ENCODE assay signal across 10 mouse cellular contexts in the genomic region with DNA sequence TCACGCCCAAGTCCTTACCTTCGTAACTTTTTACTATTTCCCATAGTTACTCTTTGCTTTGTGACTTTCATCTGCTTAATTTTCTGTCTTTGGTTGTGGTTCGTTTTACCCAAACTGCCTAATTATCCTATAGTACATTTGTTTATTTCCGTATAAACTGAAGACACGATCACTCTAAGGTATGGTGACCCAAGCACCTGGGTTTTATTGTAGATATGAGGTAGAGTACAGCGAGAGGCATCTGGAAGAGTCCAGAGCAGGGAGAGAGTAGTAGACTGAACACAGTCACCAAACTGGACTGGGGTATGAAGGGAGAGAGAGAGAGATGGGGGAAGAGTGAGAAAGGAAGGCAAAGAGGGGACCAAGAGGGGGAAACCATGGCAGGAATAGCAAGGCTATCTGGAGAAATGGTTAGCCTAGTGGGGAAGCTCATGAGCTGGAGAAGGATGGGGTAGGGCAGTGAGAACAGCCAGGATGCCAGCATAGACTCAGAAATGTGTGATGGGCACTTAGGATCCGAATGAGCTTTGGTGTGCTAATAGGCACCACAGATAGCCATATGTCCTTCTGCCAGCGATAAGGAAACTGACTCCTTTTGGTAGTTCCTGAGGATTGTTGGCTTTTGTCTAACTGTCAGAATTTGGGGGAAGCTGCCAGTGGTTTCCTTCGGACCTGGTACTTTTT.
DNase-seq lines count a peak whose midpoint lies in the region; ATAC-seq and TF ChIP-seq lines count a peak whose summit lies in the region.
"Had no signal": no experiment of that assay in that cellular context is flagged by ENCODE, and none has a peak within 500 bp of the region (broad histone marks: within the 10 kb centered on the region; RNA-seq: fewer than 3 reads in every experiment).

No protein-coding gene starts in this region.

- no peaks in the 10 kb centered on the region for H3K36me3 ChIP-seq in neural tube, embryonic 12.5 days
- H3K36me3 ChIP-seq in forebrain, postnatal 0 days (ENCODE audit: insufficient read depth) = no peaks in the 10 kb centered on the region
- H3K36me3 ChIP-seq in neural tube, embryonic 15.5 days = no peaks in the 10 kb centered on the region
- H3K36me3 ChIP-seq: embryonic facial prominence, embryonic 12.5 days had no signal

- H3K27ac ChIP-seq in neural tube, embryonic 12.5 days = no peak overlapping the region
- H3K27ac ChIP-seq in forebrain, postnatal 0 days (ENCODE audit: low read depth, low read length) = no peak overlapping the region
- no peak overlapping the region for H3K27ac ChIP-seq in neural tube, embryonic 15.5 days (replicated peaks)
- H3K27ac ChIP-seq: embryonic facial prominence, embryonic 12.5 days had no signal

- H3K27me3 ChIP-seq in neural tube, embryonic 12.5 days (replicated peaks) = no peaks in the 10 kb centered on the region
- no peaks in the 10 kb centered on the region for H3K27me3 ChIP-seq in forebrain, postnatal 0 days (ENCODE audit: insufficient read depth, low read length)
- H3K27me3 ChIP-seq in neural tube, embryonic 15.5 days (replicated peaks) = no peaks in the 10 kb centered on the region
- H3K27me3 ChIP-seq: embryonic facial prominence, embryonic 12.5 days had no signal

- 78% methylated on average over 9 of the region's 9 CpGs for WGBS in neural tube, embryonic 12.5 days
- 55% methylated on average over 9 of the region's 9 CpGs for WGBS in forebrain, postnatal 0 days
- WGBS in neural tube, embryonic 15.5 days = 68% methylated on average over 9 of the region's 9 CpGs

- no peak for DNase-seq in neural tube, embryonic 10.5 days (ENCODE audit: extremely low spot score, low spot score)
- no peak for DNase-seq in forebrain, postnatal 0 days
- no peak for DNase-seq in adrenal gland, adult (ENCODE audit: inconsistent age in 2 of 2, low spot score in 1 of 2)
- DNase-seq in spleen, postnatal 14 days (ENCODE audit: low spot score in 2 of 2) = no peak
- DNase-seq in thymus, postnatal 4 days = no peak

- peak overlapping the region; percentile 39; the same call in 1 of the 2 replicates for H3K4me2 ChIP-seq in neural tube, embryonic 12.5 days (replicated peaks)
- H3K4me2 ChIP-seq in forebrain, postnatal 0 days (ENCODE audit: low read depth) = peak overlapping the region; percentile 42
- H3K4me2 ChIP-seq in neural tube, embryonic 15.5 days = peak overlapping the region; percentile 48
- H3K4me2 ChIP-seq: liver, embryonic 11.5 days had no signal

- no peak for TF ChIP-seq CTCF in forebrain, postnatal 0 days (IDR thresholded peaks at IDR 0.05; ENCODE audit: low read depth)

- no peaks in the 10 kb centered on the region; the same call in 1 of the 2 replicates for H3K4me1 ChIP-seq in neural tube, embryonic 12.5 days
- H3K4me1 ChIP-seq in forebrain, postnatal 0 days (ENCODE audit: insufficient read depth) = no peaks in the 10 kb centered on the region
- H3K4me1 ChIP-seq in neural tube, embryonic 15.5 days = peaks cover 14% of the 10 kb centered on the region

- no peaks in the 10 kb centered on the region for H3K9me3 ChIP-seq in neural tube, embryonic 12.5 days
- H3K9me3 ChIP-seq in forebrain, postnatal 0 days (ENCODE audit: low read length) = no peaks in the 10 kb centered on the region
- H3K9me3 ChIP-seq in neural tube, embryonic 15.5 days (replicated peaks) = no peaks in the 10 kb centered on the region
- H3K9me3 ChIP-seq: embryonic facial prominence, embryonic 12.5 days had no signal

- no peak for ATAC-seq in neural tube, embryonic 12.5 days (ENCODE audit: low FRiP score, low read depth)
- ATAC-seq in forebrain, postnatal 0 days = no peak
- peak; percentile 62 for ATAC-seq in megakaryocyte-erythroid progenitor cell, adult 5-6 weeks (replicated peaks; ENCODE audit: low FRiP score, low TSS enrichment, poor library complexity, severe bottlenecking)
- ATAC-seq in neural tube, embryonic 15.5 days (ENCODE audit: low FRiP score) = no peak

- no peak overlapping the region for H3K4me3 ChIP-seq in neural tube, embryonic 12.5 days
- H3K4me3 ChIP-seq in forebrain, postnatal 0 days (ENCODE audit: low read depth, low read length) = peak overlapping the region; percentile 22
- H3K4me3 ChIP-seq in neural tube, embryonic 15.5 days (replicated peaks) = no peak overlapping the region
- H3K4me3 ChIP-seq: embryonic facial prominence, embryonic 12.5 days had no signal

- H3K9ac ChIP-seq in neural tube, embryonic 12.5 days = no peak overlapping the region
- H3K9ac ChIP-seq in forebrain, postnatal 0 days = no peak overlapping the region
- no peak overlapping the region for H3K9ac ChIP-seq in neural tube, embryonic 15.5 days (replicated peaks)
- H3K9ac ChIP-seq: embryonic facial prominence, embryonic 12.5 days had no signal
